Mouse (Mus musculus): ENCODE results near the gene Keap1. TPM values are rescaled to one million over a fixed set of nuclear protein-coding genes. Genes with fewer than 3 reads are reported as not detected.

The Keap1 gene
- polyA plus RNA-seq, 1 experiment from 2014 or later = 72.5 TPM

DNA sequence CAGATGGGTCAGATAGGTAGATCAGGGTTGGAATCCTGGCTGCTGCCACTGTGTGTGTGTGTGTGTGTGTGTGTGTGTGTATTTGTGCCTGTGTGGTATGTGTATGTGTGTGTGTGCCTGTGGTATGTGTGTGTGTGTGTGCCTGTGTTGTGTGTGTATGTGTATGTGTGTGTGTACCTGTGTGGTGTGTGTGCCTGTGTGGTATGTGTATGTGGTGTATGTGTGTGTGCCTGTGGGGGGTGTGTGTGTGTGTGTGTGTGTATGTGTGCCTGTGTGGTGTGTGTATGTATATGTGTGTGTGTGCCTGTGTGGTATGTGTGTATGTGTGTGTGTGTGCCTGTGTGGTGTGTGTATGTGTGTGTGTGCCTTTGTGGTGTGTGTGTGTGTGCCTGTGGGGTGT lies 15.5 kb upstream of the Keap1 start:
- no peak overlapping the region for H3K4me2 ChIP-seq (replicated peaks)
- H3K9ac ChIP-seq (replicated peaks) = no peak overlapping the region
- H3K27me3 ChIP-seq = peaks cover 11% of the 10 kb centered on the region
- no peaks in the 10 kb centered on the region for H3K4me1 ChIP-seq
- no peak overlapping the region for H3K27ac ChIP-seq (replicated peaks)
- H3K9me3 ChIP-seq = no peaks in the 10 kb centered on the region
- H3K4me3 ChIP-seq = no peak overlapping the region
- ATAC-seq (replicated peaks) = no peak; the same call in 1 of the 2 replicates
- H3K36me3 ChIP-seq = no peaks in the 10 kb centered on the region

DNA sequence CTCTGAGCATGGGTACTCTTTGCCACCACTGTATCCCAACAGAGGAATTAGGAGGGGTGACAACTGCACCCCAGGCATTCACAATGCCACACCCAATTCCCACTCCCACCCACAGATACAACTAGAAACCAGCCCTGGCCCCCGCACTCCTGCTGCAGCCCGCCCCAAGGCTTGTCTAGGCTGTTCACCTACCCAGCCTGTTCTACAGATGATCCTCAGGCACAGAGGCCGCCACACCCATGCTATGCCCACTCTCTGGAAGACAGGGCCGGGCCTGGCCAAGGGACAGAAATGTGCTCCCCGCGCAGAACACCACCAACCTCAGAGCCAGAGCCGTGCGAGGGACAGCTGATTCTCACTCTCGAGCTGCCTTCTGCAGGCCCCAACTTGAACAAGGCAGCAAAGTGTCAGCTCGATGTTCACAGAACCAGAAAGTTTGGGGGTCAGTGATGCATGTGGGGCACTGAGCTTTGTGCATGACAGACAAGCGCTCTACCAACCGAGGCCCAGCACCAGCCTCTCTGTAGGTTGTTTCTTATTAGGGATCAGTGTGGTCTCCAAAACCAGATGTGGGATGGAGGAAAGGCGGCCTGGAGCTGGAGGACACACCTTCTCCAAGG lies 12.1 kb upstream of the Keap1 start:
- 74% methylated on average over 13 of the region's 13 CpGs for WGBS
- Histone ChIP-seq H3K36me3 (no peaks in the 10 kb centered on the region), H3K9ac (replicated peaks) (no peak overlapping the region), H3K27ac (replicated peaks) (no peak overlapping the region), H3K9me3 (no peaks in the 10 kb centered on the region), H3K4me2 (replicated peaks) (no peak overlapping the region), H3K4me1 (peaks cover 3% of the 10 kb centered on the region), H3K27me3 (peaks cover 42% of the 10 kb centered on the region), H3K4me3 (no peak overlapping the region)
- ATAC-seq (replicated peaks) = no peak

DNA sequence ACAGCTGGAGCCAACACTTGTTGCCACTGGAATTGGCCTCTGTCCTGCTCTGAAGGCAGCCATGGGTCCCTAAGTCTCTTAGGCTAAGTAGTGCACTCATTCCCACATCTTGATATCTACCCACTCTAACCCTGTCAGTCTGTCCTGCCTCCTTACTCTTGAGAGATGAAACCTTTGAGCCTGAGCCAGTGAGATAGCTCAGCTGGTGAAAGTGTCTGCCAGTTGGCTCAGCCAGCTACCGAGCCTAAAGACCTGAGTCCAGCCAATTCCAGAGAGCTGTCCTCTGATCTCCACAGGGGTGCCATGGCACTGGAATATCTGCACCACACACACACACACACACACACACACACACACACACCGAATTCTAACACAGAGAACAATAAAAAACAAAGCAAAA lies 11.3 kb upstream of the Keap1 start:
- no peak overlapping the region for H3K27ac ChIP-seq (replicated peaks)
- H3K27me3 ChIP-seq = peaks cover 49% of the 10 kb centered on the region
- H3K4me1 ChIP-seq = peaks cover 3% of the 10 kb centered on the region
- 60% methylated on average over 2 of the region's 2 CpGs for WGBS
- H3K4me3 ChIP-seq = no peak overlapping the region
- no peaks in the 10 kb centered on the region for H3K9me3 ChIP-seq
- no peak overlapping the region for H3K4me2 ChIP-seq (replicated peaks)
- no peak for ATAC-seq (replicated peaks)
- no peak overlapping the region for H3K9ac ChIP-seq (replicated peaks)
- no peaks in the 10 kb centered on the region for H3K36me3 ChIP-seq

DNA sequence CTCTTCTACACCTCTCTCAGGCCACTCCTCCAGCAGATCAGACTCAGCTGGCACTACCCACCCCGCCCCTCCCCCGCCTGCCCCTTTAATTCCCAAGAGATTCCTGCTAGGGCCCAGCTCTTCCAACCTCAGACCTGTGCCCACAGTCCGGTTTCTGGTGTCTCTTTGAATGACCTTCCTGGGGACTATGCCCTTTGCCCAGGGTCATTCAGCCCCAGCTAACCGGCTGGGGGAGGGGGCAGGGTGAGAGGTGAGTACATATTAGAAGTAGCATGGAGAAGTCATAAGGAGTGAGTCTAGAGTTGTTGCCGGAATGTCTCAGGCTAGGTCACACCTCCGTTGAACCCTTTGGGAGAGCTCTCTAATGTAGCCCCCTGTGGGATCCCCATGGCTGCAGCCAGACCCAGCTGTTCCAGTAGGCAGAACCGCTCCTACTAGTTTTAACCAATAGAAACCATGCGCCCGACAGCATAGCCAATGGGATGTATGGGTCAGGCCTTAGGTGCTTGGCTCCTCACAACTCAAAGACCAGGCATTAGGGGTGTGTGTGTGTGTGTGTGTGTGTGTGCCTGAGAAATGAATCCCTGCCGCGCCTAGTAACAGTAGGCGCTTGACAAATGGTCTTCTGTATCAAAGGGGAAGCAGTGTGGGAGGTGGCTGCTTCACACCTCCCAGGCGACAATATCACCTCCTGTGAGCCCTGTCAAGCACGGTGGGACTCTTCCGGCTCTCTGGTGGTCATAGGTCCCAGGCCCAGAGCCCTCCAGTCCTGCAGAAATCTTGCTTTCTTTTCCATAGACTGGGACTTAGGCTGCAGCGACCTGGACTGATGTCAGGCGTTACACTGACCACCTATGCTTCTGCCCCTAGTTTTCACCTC lies 10.7 kb upstream of the Keap1 start:
- Histone ChIP-seq H3K9me3 (no peaks in the 10 kb centered on the region), H3K27ac (replicated peaks) (no peak overlapping the region), H3K27me3 (peaks cover 55% of the 10 kb centered on the region), H3K4me2 (replicated peaks) (no peak overlapping the region), H3K36me3 (no peaks in the 10 kb centered on the region), H3K9ac (replicated peaks) (no peak overlapping the region), H3K4me3 (no peak overlapping the region), H3K4me1 (peaks cover 9% of the 10 kb centered on the region)
- 48% methylated on average over 17 of the region's 17 CpGs for WGBS
- no peak for ATAC-seq (replicated peaks)

DNA sequence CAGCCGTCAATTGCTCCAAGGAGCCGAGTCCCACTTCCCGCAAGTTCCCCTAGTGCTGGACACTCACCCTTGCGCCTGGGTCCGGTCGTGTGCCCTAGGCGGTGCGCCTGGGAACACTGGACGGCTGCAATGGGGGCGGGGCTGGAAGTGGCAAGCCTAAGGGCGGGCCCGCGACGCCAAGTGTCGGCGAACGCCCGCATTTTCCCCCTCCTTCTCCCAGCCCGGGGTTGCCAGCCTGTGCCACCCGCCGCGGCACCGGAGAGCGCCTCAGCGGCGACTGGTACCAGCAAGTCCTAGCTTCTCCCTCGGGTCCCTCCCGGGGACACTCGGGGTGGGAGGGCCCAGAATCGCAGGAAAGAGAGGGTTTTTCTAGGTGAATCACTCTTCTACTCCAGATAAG lies 9.2 kb upstream of the Keap1 start, which contains the start of gene S1pr5:
S1pr5 (minus strand) TSS at position 118 of the 400 bp plus-strand sequence.
- no peak within 1 kb of the TSS for H3K27ac ChIP-seq (replicated peaks)
- no peaks in the 10 kb centered on the region for H3K9me3 ChIP-seq
- H3K36me3 ChIP-seq = no peaks in the 10 kb centered on the region
- H3K27me3 ChIP-seq = peaks cover 71% of the 10 kb centered on the region
- H3K4me1 ChIP-seq = peaks cover 21% of the 10 kb centered on the region
- H3K9ac ChIP-seq (replicated peaks) = no peak within 1 kb of the TSS
- H3K4me3 ChIP-seq = peak within 1 kb of the TSS; percentile 14; the same call in 1 of the 2 replicates
- no peak for ATAC-seq (replicated peaks)
- under 1% methylated on average over 29 of the region's 30 CpGs for WGBS
- H3K4me2 ChIP-seq (replicated peaks) = peak within 1 kb of the TSS; percentile 5

DNA sequence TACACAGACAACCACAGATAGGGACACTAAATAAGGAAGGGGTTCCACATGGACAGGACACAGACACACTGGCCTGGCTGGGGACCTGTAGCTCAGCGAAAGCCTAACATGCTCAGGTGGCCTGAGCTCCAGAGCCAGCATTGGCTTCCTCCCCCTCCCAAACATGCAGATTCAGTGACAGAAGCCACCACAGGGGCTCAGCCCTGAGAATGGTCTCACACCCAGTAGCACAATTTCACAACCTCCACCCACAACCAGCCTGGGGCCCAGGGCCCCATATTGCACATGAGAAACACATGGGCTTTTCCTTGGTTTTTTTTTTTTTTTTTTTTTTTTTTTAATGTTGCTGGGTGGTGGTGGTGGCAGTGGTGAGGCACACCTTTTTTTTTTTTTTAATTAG lies 7.2 kb upstream of the Keap1 start:
- ATAC-seq (replicated peaks) = no peak
- WGBS = 67% methylated on average over 1 of the region's 1 CpGs
- H3K27me3 ChIP-seq = peaks cover 79% of the 10 kb centered on the region

DNA sequence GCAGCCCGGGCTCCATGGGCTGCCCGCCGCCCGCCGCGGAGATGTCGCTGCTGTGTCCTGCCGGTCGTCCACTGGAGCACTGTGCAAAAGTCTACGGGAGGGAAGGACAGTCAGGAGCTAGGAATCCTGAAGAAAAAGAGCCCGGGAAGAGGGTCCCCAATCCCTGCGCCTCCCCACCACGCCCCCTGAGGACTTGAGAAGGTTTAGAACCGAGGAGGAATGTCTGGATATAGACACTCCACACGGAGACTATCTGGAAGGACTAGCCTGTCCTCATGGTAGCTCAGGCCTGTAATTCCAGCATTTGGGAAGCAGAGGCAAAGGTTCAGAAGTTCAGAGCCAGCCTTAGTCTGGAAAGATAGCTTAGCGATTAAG lies 5.9 kb upstream of the Keap1 start:
- Histone ChIP-seq H3K27me3 (peaks cover 73% of the 10 kb centered on the region), H3K4me2 (replicated peaks) (peak overlapping the region; percentile 82), H3K9me3 (no peaks in the 10 kb centered on the region), H3K27ac (replicated peaks) (no peak overlapping the region), H3K4me3 (peak overlapping the region; percentile 46), H3K9ac (replicated peaks) (peak overlapping the region; percentile 46), H3K4me1 (peaks cover 21% of the 10 kb centered on the region), H3K36me3 (no peaks in the 10 kb centered on the region)
- ATAC-seq (replicated peaks) = no peak
- 3% methylated on average over 16 of the region's 16 CpGs for WGBS

More for the DNA sequence above, 7.2 kb upstream of the Keap1 start:
- Histone ChIP-seq H3K4me2 (replicated peaks) (no peak overlapping the region), H3K9me3 (no peaks in the 10 kb centered on the region), H3K36me3 (no peaks in the 10 kb centered on the region), H3K4me3 (no peak overlapping the region), H3K4me1 (peaks cover 21% of the 10 kb centered on the region), H3K9ac (replicated peaks) (no peak overlapping the region), H3K27ac (replicated peaks) (no peak overlapping the region)

DNA sequence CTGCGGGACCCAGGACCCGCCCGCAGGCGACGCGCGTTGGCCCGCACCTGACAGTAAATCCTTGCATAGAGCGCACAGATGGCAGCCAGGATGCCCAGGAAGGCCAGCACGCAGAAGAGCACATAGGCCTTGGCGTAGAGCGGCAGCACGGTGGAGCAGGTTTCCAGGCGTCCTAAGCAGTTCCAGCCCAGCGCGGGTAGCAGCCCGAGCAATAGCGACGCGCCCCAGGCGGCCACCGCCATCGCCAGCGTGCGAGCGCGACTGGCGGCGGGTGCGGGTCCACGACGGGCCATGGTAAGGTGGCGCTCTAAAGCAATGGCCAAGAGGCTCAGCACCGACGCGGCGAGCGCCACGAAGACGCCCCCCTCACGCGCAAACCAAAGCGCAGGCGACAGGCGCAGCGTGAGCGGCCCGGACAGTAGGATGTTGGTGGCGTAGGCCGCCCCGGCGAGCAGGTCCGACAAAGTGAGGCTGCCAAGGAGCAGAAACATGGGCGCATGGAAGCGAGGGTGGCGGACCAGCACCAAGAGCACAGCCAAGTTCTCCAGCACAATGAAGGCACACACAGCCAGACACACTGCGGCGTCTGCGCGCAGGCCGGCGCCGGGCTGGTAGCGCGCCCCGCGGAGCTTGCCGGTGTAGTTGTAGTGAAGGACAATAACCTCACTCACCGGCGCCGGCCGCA lies 5.4 kb upstream of the Keap1 start:
- peaks cover 67% of the 10 kb centered on the region for H3K27me3 ChIP-seq
- H3K9ac ChIP-seq (replicated peaks) = peak overlapping the region; percentile 46
- H3K4me2 ChIP-seq (replicated peaks) = peak overlapping the region; percentile 82
- under 1% methylated on average over 72 of the region's 72 CpGs for WGBS
- H3K4me3 ChIP-seq = peak overlapping the region; percentile 46
- peak; percentile 55 for ATAC-seq (replicated peaks)
- H3K27ac ChIP-seq (replicated peaks) = no peak overlapping the region
- peaks cover 21% of the 10 kb centered on the region for H3K4me1 ChIP-seq
- no peaks in the 10 kb centered on the region for H3K9me3 ChIP-seq
- H3K36me3 ChIP-seq = no peaks in the 10 kb centered on the region

DNA sequence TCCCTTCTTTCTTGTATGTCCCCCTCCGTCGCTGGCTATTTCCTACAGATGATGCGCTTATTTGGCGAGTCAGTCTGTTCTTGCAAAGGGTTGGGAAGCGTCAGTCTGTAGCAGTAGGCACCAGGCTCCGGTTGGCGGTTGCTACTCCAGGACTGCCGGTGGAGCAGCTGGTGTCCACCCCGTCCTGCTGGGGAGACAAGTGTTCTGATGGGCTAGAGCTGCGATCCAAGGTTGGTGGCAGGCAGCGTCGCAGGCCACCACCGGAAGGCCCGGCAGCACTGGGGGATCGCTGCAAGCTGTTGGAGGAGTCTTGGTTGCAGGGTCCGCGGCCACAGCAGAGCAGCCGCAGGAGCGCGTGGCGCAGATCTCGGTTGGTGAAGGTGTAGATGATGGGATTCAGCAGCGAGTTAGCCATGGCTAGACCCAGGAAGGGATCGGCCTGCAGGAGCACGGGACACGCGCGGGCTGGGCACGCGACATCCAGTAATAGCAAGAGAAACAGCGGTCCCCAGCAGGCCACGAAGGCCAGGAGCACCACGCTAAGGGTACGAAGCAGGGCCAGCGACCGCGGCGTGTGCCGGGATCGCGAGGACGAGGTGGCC lies 4.8 kb upstream of the Keap1 start:
- ATAC-seq (replicated peaks) = 0 out of 2 replicates have a peak, but pooled peaks have one; percentile 11
- Histone ChIP-seq H3K4me3 (peak overlapping the region; percentile 46), H3K27me3 (peaks cover 61% of the 10 kb centered on the region), H3K9me3 (no peaks in the 10 kb centered on the region), H3K4me1 (peaks cover 24% of the 10 kb centered on the region), H3K9ac (replicated peaks) (peak overlapping the region; percentile 46), H3K36me3 (no peaks in the 10 kb centered on the region), H3K27ac (replicated peaks) (no peak overlapping the region), H3K4me2 (replicated peaks) (peak overlapping the region; percentile 82)
- 3% methylated on average over 42 of the region's 42 CpGs for WGBS

DNA sequence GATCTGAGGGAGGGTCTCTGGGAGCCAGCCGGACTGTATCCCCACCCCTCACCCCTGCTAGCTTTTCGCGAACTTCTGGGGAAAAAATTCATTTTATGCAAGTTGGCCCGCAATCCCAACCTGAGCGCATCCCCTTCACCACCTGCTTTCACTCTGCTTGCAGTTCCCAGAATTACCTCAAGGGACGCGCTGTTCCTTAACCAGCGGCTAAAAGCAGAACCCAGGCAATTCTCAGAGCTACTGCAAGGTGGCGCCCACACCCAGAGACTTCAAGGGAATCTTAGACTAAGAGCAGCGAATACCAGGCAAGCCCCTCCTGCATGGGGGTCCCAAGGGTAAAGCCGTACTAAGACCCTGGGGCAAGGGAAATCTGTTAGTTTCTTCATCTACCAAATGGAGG lies 2.2 kb upstream of the Keap1 start:
- 2% methylated on average over 11 of the region's 11 CpGs for WGBS
- peaks cover 39% of the 10 kb centered on the region for H3K27me3 ChIP-seq
- no peaks in the 10 kb centered on the region for H3K36me3 ChIP-seq

DNA sequence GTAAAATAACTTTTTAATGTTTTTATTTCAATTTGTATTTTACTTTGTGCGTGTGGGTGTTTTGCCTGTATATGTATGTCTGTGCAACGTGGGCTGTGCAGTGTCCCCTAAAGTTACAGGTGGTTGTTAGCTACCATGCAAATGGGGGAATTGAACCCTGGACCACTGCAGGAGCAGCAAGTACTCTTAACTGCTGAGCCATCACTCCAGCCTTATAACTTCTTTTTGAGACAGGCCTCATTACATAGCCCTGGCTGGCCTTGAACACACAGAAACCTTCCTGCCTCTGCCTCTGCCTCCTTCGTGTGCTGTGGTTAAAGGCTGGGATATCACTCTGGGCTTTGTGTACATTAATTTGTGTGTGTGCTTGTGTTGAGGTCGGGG lies 296 bp upstream of the Keap1 start:
- Histone ChIP-seq H3K4me1 (peaks cover 30% of the 10 kb centered on the region), H3K27ac (replicated peaks) (0 out of 2 replicates have a peak overlapping the region, but pooled peaks have one; percentile 86)
- WGBS = 31% methylated on average over 4 of the region's 4 CpGs

More for the DNA sequence above, 2.2 kb upstream of the Keap1 start:
- H3K9ac ChIP-seq (replicated peaks) = no peak overlapping the region
- H3K9me3 ChIP-seq = no peaks in the 10 kb centered on the region
- H3K4me1 ChIP-seq = peaks cover 39% of the 10 kb centered on the region
- H3K4me2 ChIP-seq (replicated peaks) = no peak overlapping the region
- no peak for ATAC-seq (replicated peaks)
- no peak overlapping the region for H3K4me3 ChIP-seq
- no peak overlapping the region for H3K27ac ChIP-seq (replicated peaks)

More for the DNA sequence above, 296 bp upstream of the Keap1 start:
- Histone ChIP-seq H3K36me3 (0 out of 2 replicates have a peak, but pooled peaks cover 4% of the 10 kb centered on the region), H3K4me2 (replicated peaks) (peak overlapping the region; percentile 60), H3K9me3 (no peaks in the 10 kb centered on the region), H3K4me3 (peak overlapping the region; percentile 96), H3K9ac (replicated peaks) (peak overlapping the region; percentile 94), H3K27me3 (peaks cover 20% of the 10 kb centered on the region)
- ATAC-seq (replicated peaks) = no peak

Measured in forebrain, embryonic 15.5 days (tissue).